Mouse (Mus musculus): ENCODE data around the gene Plekho2. TPM values are rescaled to one million over a fixed set of nuclear protein-coding genes. Genes with fewer than 3 reads are reported as not detected.

The Plekho2 gene
- polyA plus RNA-seq, 1 experiment = 28.5 TPM

DNA sequence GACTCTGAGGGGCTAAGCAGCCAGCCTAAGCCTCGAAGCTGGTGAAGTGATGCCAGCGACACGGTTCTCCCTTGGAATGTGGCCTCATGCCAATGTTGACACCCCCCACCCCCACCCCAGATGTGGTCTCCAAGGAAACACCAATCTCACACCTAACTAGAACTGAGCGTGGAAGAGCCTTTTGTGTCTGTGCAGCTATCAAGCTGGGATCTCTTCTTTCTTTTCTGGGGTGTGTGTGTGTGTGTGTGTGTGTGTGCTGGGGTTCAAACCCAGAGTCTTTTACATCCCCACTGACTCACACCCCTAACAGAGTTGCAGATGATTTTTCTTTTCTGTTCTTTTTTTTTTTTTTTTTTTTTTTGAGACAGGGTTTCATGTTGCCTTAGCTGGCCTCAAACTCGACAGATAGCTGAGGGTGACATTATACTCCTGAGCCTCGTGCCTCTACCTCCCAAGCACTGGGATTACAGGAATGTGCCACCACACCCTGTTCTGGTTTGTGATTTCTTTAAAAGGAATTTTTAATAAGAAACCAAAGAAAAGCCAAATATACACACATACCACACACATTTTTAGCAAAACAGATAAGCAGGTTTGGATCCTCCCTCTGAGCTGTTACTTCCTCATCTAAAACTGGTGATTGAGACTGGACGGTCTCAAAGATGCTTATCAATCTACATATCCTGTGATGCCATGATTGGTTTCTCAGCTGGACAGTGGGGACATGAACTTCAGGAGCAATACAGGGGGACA is 29.6 kb downstream of the Plekho2 start:
- 71% methylated on average over 7 of the region's 7 CpGs for WGBS
- TF ChIP-seq CTCF (IDR thresholded peaks at IDR 0.05; ENCODE audit: borderline replicate concordance, insufficient read depth, low read depth, low read length) (no peak), POLR2A (IDR thresholded peaks at IDR 0.05; ENCODE audit: borderline replicate concordance, insufficient read depth, low read length) (no peak)
- H3K4me3 ChIP-seq (replicated peaks; ENCODE audit: insufficient read depth, low read depth, low read length) = no peak overlapping the region
- peaks cover 4% of the 10 kb centered on the region for H3K4me1 ChIP-seq (ENCODE audit: control insufficient read depth, insufficient read depth, low read length)
- H3K27me3 ChIP-seq (ENCODE audit: control insufficient read depth, insufficient read depth, low read length) = no peaks in the 10 kb centered on the region
- no peak for DNase-seq
- no peak overlapping the region for H3K27ac ChIP-seq (ENCODE audit: insufficient read depth, low read length)

DNA sequence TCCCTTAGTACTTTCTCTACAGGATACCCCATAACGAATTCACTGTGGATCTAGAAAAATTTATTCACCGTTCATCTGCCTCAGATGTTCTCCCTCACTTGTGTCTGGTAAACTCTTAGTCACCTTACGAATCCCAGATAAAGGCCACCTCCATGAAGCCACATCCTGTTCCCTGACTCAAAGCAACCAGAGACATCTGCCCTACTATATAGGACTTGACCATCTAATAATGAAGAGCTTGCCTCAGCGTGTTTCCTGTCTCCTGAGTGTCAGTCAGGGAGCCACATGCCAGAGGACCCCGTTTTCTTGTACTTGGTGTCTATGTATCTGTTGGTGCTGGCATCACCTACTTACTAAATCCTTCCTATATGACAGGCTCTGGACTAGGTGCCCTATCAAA is 30.2 kb downstream of the Plekho2 start:
- Histone ChIP-seq H3K27ac (ENCODE audit: insufficient read depth, low read length) (no peak overlapping the region), H3K27me3 (ENCODE audit: control insufficient read depth, insufficient read depth, low read length) (no peaks in the 10 kb centered on the region), H3K4me3 (replicated peaks; ENCODE audit: insufficient read depth, low read depth, low read length) (no peak overlapping the region), H3K4me1 (ENCODE audit: control insufficient read depth, insufficient read depth, low read length) (peaks cover 4% of the 10 kb centered on the region)
- TF ChIP-seq POLR2A (IDR thresholded peaks at IDR 0.05; ENCODE audit: borderline replicate concordance, insufficient read depth, low read length) = no peak
- no peak for TF ChIP-seq CTCF (IDR thresholded peaks at IDR 0.05; ENCODE audit: borderline replicate concordance, insufficient read depth, low read depth, low read length)
- 61% methylated on average over 5 of the region's 5 CpGs for WGBS
- no peak for DNase-seq

DNA sequence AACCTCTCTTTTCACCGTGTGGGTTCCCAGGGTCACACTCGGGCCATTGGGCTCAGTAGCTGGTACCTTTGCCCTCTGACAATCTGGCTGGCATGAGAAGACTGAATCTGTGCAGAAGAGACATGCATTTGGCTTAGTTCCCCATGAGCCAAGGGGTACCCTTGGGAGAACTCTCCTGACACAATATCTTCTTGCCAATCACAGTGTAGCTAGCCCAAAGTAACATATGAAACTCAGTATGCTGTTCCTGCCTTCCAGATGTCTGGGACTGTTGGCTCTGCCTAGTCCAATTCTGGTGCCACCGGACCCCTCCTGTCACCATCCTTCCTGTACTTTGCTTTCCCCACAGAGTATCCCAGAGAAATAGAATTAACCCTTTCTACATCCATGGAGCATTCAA is 30.7 kb downstream of the Plekho2 start:
- Histone ChIP-seq H3K27me3 (ENCODE audit: control insufficient read depth, insufficient read depth, low read length) (no peaks in the 10 kb centered on the region), H3K4me3 (replicated peaks; ENCODE audit: insufficient read depth, low read depth, low read length) (no peak overlapping the region), H3K27ac (ENCODE audit: insufficient read depth, low read length) (no peak overlapping the region), H3K4me1 (ENCODE audit: control insufficient read depth, insufficient read depth, low read length) (peaks cover 4% of the 10 kb centered on the region)
- WGBS = 37% methylated on average over 3 of the region's 3 CpGs
- no peak for TF ChIP-seq CTCF (IDR thresholded peaks at IDR 0.05; ENCODE audit: borderline replicate concordance, insufficient read depth, low read depth, low read length)
- TF ChIP-seq POLR2A (IDR thresholded peaks at IDR 0.05; ENCODE audit: borderline replicate concordance, insufficient read depth, low read length) = no peak
- no peak for DNase-seq

DNA sequence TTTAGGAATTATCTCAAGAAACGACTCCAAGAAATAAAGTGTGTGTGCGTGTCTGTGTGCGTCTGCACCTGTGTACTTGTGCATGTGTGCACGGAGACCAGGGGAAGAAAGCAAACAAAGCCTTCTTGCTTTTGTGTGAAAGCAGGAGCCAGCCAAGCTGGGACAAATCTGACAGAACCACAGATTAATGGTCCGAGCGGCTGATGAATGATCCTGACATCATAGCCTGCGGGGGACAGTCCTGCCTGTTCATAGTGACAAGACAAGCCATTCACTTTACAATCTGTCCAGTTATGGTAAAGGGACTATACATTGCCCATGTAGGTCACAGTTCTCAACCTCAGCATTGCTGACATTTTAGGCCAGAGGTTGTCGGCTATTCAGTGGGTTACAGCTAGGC is 31.5 kb downstream of the Plekho2 start:
- Histone ChIP-seq H3K4me1 (ENCODE audit: control insufficient read depth, insufficient read depth, low read length) (peaks cover 4% of the 10 kb centered on the region), H3K27me3 (ENCODE audit: control insufficient read depth, insufficient read depth, low read length) (no peaks in the 10 kb centered on the region), H3K4me3 (replicated peaks; ENCODE audit: insufficient read depth, low read depth, low read length) (no peak overlapping the region), H3K27ac (ENCODE audit: insufficient read depth, low read length) (no peak overlapping the region)
- no peak for DNase-seq
- TF ChIP-seq POLR2A (IDR thresholded peaks at IDR 0.05; ENCODE audit: borderline replicate concordance, insufficient read depth, low read length) (no peak), CTCF (IDR thresholded peaks at IDR 0.05; ENCODE audit: borderline replicate concordance, insufficient read depth, low read depth, low read length) (no peak)
- 70% methylated on average over 8 of the region's 8 CpGs for WGBS

DNA sequence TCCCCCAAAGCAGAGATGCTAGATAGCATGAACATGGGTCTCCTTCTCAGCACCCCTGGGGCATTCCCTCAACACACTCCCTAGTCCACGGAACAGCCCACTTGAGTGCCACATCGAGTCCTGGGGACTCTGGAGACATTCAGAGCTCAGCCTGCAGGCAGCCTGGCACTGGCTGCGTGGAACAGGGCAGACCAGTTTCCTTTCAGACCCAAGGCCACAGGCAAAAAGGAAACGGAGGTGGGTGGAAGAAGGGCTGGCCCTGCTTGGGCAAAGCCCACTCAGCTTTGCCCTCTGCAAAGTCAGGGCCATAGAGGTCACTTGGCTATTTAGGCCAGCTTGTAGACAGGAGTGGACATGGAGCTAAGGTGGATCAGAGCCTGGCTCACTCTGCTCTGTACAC is 32.0 kb downstream of the Plekho2 start:
- no peak for TF ChIP-seq CTCF (IDR thresholded peaks at IDR 0.05; ENCODE audit: borderline replicate concordance, insufficient read depth, low read depth, low read length)
- no peak for TF ChIP-seq POLR2A (IDR thresholded peaks at IDR 0.05; ENCODE audit: borderline replicate concordance, insufficient read depth, low read length)
- 48% methylated on average over 4 of the region's 4 CpGs for WGBS
- H3K4me1 ChIP-seq (ENCODE audit: control insufficient read depth, insufficient read depth, low read length) = peaks cover 4% of the 10 kb centered on the region
- no peak for DNase-seq
- H3K4me3 ChIP-seq (replicated peaks; ENCODE audit: insufficient read depth, low read depth, low read length) = no peak overlapping the region
- H3K27me3 ChIP-seq (ENCODE audit: control insufficient read depth, insufficient read depth, low read length) = no peaks in the 10 kb centered on the region
- H3K27ac ChIP-seq (ENCODE audit: insufficient read depth, low read length) = no peak overlapping the region

DNA sequence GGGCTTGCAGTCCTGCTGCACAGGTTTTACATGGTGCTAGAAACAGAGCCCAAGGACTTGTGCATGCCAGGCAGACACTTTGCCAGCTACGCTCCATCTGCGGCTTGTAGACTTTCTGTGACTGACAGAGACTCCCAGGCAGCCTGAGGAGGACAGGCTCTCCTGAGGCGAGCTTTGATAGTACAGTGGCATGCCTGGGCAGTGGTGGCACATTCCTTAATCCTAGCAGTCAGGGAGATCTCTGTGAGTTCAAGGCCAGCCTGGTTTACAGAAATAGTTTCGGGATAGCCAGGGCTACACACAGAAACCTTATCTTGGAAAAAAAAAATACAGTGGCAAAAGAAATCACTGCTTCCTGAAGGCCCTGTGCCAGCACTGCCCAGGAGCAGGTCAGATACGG is 32.7 kb downstream of the Plekho2 start:
- Histone ChIP-seq H3K27me3 (ENCODE audit: control insufficient read depth, insufficient read depth, low read length) (no peaks in the 10 kb centered on the region), H3K4me1 (ENCODE audit: control insufficient read depth, insufficient read depth, low read length) (peaks cover 4% of the 10 kb centered on the region), H3K4me3 (replicated peaks; ENCODE audit: insufficient read depth, low read depth, low read length) (no peak overlapping the region), H3K27ac (ENCODE audit: insufficient read depth, low read length) (no peak overlapping the region)
- no peak for DNase-seq
- TF ChIP-seq CTCF (IDR thresholded peaks at IDR 0.05; ENCODE audit: borderline replicate concordance, insufficient read depth, low read depth, low read length) (no peak), POLR2A (IDR thresholded peaks at IDR 0.05; ENCODE audit: borderline replicate concordance, insufficient read depth, low read length) (no peak)
- 85% methylated on average over 5 of the region's 5 CpGs for WGBS

DNA sequence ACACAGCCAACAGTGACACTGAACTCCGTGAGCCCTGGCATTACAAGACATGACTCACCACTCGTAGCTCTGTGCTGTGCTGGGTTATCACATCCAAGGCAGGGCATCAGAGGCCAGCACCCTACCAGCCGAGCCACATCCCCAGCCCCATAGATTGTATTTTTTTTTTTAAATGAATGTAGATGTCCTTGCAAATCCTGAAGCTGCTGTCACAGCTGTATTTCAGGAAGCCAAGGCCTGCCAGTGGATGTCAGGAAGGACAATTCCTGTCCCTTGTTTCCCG is 33.5 kb downstream of the Plekho2 start:
- H3K27ac ChIP-seq (ENCODE audit: insufficient read depth, low read length) = no peak overlapping the region
- no peak for TF ChIP-seq CTCF (IDR thresholded peaks at IDR 0.05; ENCODE audit: borderline replicate concordance, insufficient read depth, low read depth, low read length)
- TF ChIP-seq POLR2A (IDR thresholded peaks at IDR 0.05; ENCODE audit: borderline replicate concordance, insufficient read depth, low read length) = no peak
- WGBS = 36% methylated on average over 4 of the region's 4 CpGs

DNA sequence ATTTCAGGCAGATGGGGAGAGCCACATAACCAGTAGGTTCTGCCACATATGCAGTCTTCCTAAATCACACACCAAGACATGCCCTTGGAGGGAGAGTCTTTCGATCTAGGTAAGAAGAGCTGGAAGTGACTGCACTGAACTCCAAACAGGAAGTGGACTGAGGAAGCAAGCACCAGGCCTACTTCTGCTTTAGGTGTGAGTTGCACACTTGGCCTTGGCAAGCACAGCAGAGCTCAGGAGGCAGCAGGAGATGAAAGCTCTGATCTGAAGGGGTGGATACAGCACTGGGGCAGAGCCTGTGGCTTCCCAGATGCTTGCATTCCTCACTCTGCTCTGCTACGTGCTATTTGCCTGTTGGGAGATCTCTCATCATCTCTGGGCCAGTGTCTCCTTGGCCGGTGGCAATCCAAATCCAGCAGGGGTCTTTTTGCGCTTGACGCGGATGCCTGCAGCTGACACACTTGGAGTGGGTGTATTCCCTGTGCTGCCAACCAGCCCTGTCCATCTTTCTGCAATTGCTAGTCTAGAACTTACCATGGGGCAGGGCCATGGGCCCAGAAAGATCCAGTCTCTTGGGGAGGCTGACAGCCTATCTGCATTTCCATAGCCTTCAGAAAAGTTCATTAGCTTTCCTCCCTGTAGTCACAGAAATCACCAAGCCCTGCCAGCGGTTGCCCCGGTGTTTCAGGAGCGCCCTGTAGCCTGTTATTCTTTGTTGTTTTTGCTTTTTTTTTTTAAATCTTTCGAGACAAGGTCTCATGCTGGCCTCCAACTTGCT is 34.0 kb downstream of the Plekho2 start:
- Histone ChIP-seq H3K27ac (ENCODE audit: insufficient read depth, low read length) (no peak overlapping the region), H3K27me3 (ENCODE audit: control insufficient read depth, insufficient read depth, low read length) (no peaks in the 10 kb centered on the region), H3K4me3 (replicated peaks; ENCODE audit: insufficient read depth, low read depth, low read length) (no peak overlapping the region), H3K4me1 (ENCODE audit: control insufficient read depth, insufficient read depth, low read length) (peaks cover 8% of the 10 kb centered on the region)
- 54% methylated on average over 10 of the region's 10 CpGs for WGBS
- no peak for DNase-seq
- no peak for TF ChIP-seq POLR2A (IDR thresholded peaks at IDR 0.05; ENCODE audit: borderline replicate concordance, insufficient read depth, low read length)
- TF ChIP-seq CTCF (IDR thresholded peaks at IDR 0.05; ENCODE audit: borderline replicate concordance, insufficient read depth, low read depth, low read length) = no peak

More for the DNA sequence above, 33.5 kb downstream of the Plekho2 start:
- Histone ChIP-seq H3K27me3 (ENCODE audit: control insufficient read depth, insufficient read depth, low read length) (no peaks in the 10 kb centered on the region), H3K4me3 (replicated peaks; ENCODE audit: insufficient read depth, low read depth, low read length) (no peak overlapping the region), H3K4me1 (ENCODE audit: control insufficient read depth, insufficient read depth, low read length) (peaks cover 8% of the 10 kb centered on the region)
- DNase-seq = no peak
